Mouse (Mus musculus) layer of hippocampus, postnatal 25 days (tissue): ENCODE data around the gene Gm3248. TPM values are rescaled to one million over a fixed set of nuclear protein-coding genes. Genes with fewer than 3 reads are reported as not detected.
A peak's percentile ranks its signal among the peaks of the same experiment; 100 is the strongest.
"Not testable (repeated sequence)": the region's sequence is repeated elsewhere in the genome, so short reads cannot be mapped to it uniquely, and the experiment has no call there.

ENCODE experiments used
- DNase-seq, 2 experiments: peaks; one replicate each; pipeline ENCODE4 v3.0.0; 2022; ENCODE audit warnings: mixed read lengths in 2 of 2, low spot score in 1 of 2; ENCODE audit errors: extremely low spot score in 1 of 2
- total RNA-seq, 2 experiments: library from RNA; stranded (reverse); gene quantifications; 2 replicates each; pipeline ENCODE4 v1.2.3; 2021

The Gm3248 gene
- total RNA-seq = 1 to 10 TPM; 1.1 TPM

DNA sequence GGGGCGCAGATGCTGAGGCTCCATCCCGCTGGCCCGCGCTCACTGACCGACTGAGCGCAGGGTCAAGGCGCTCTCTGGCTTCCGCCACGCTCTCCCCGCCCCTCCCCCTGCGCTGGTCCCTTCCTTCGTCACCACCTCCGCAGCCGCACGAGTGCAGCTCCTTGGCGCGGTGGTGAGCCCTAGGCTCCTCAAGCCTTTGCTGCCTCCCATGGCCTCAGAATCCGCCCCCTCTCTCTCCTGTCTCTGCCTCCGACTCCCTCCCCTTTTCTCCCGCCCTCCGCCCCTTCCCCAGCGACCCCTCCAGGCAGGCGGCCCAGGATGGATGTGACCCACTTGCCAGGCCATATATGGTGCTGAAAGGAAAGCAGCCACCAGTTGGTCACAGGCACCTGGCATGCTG, at the start of gene Gm3248:
Gene Gm3248, minus strand, starts transcription at position 111 of the 400 bp plus-strand sequence.
- DNase-seq = peak in 1 of 2 experiments; percentile 4

DNA sequence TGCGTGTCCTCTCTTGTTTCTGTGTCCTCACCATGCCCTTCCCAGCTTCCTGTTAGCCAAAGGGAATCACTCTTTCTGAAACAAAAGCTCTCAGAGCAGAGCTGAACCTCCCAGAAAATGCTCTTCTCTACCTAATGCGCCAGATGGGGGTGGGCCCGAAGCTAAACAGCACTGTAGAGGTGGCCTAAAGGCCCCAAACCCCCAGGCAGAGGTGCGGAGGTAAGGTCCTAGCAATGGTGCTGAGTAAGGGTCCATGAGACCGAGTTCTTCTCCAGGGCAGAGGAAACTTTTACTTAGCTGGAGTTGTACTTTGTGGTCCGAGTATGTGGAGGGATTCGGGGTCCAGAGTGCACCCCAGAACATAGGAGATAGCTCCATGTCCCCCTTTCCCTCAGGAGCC, 25.6 kb upstream of the Gm3248 start:
- DNase-seq = not testable (repeated sequence)

DNA sequence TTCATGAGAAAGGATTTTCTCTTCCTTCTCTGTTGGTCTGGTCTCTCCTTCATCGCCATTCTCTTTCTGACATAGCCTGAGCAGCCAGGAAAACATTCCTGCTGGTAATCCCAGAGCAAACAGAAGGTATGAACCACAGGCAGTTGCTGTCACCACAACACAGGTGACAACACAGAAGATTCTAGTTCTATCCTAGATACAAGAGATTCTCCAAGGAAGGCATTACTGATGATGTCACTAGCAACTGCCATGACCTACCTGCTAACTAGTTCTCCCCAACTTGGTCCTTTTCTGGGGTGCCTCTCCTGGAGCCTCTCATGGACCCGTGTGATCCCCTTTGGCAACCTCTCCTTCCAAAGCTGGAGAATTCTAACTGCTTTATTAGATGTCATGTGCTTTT, 17.5 kb upstream of the Gm3248 start, which contains the start of gene Gm3453:
Gene Gm3453, minus strand, starts transcription at position 101 of the 400 bp plus-strand sequence.
- DNase-seq = not testable (repeated sequence)

DNA sequence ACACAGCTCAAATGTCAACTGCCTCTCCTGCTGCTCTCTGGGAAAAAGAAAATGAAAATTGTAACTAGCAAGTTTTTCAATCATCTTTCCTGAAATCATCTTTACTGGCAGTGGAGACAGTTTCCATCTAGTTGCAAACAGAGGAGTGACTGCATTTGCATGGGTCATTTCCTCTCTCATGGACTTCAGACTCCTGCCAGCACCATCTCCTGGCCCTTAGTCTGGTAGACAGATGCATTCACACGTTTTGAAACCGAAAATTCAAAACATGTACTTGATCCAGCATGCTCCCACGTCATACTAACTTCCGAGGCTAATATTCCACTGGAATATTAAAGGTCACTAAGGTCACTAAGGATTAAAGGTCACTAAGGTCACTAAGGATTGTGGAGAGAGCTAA, 896 bp upstream of the Gm3248 start:
- DNase-seq = not testable (repeated sequence)

DNA sequence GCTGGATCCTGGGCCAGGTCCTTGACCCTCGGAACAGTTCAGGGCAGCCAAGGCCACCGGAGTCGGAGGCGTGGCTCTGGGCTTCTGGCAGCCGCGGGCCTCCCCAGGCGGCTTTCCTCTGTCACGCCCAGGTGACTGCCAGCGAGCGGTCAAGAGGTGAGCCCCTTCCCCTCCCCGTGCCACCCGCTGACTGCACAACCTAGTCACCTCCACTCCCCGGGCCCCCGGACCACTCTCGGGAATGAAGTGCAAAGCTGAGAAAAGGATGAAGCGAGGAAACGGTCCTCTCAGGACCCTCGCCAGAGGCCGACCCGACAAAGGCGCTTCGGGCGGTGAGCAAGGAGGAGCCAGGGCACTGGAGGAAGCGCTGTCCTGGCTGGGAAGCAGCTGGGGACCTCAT, 443 bp downstream of the Gm3248 start:
- DNase-seq = peak in 1 of 2 experiments; percentile 5

DNA sequence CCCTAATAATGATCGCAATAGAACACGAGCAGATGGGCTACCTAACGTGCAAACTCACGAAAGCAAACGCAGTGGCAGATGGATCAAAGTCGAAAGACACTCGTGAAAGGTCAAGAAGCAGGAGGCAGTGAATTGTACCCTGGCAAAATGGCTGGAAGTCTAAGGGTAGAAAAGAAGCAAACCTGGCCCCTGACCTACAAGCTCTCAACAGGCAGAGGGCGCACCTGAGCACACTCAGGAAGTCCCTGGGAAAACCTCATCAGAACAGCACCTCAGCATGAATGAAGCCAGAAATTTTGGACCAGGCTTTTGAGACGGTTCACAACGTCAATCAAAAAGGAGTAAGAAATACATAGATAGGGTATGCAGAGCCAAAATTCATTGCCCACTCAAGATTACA, 1.1 kb downstream of the Gm3248 start:
- not testable (repeated sequence) for DNase-seq

DNA sequence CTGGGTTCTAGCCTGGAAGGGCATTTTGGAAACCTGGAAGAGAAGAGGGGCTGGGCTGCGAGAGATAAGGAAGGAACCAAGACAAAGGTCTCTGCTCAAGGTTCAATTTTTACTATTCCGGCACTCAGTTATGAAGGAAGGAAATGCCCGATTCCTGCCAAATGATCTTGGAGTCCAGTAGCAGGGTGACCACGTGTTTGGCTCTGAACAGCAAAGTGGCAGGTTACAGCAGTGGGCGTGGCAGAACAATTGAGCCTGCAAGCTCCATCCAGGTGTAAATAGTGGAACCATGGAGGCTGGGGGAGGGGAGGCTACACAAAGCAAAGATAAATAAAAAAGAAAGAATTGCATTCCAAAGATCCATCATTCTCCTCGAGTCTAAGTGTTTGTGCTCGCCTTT, 38.3 kb downstream of the Gm3248 start:
- not testable (repeated sequence) for DNase-seq

DNA sequence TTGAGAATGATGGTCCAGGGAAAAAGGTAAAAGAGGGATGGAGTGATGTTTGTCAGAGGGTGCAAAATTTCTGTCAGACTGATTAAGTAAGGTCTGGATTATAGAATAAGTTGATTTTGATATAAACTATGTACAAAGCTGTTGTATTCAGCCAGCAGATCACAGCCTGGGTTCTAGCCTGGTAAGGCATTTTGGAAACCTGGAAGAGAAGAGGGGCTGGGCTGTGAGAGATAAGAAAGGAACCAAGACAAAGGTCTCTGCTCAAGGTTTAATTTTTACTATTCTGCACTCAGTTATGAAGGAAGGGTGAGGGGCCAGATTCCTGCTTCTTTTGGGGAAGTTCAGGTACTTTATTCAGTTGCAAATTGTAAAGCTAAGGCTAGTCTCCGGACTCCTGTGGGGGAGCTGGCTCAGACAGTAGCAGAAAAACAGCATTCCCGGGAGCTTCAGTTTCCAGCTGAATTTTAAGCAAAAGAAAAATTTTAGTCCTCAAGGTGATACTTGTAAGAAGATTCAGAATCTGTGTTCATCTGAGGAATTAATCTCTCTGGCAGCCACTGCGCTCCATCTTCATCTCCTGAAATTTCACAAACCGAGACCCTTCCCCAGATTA, 43.1 kb downstream of the Gm3248 start:
- DNase-seq = peak in 1 of 2 experiments; percentile 3

DNA sequence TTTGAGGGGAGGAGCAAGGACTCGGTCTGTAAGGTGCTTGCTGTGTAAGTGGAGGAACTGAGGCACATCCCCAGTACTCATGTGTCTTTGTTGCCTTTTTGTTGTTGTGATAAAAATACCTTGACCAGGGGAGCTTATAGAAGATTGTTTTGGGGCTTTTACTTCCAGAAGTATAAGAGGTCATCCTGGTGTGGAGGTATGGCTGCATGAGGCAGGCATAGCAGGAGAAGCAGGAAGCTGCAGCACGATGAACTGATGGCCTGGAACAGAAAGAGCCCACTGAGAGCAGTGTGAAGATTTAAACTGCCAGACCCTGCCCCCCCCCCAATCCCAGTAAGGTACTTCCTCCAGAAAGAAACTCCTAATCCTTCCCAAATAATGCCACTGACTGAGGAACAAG, 47.8 kb downstream of the Gm3248 start:
- not testable (repeated sequence) for DNase-seq

Other genes with a start within 250 kb of the Gm3248 start
- gene Gm3373, start 220.2 kb downstream of the Gm3248 start, total RNA-seq = under 1 TPM in 1 of 2 experiments, not detected in 1; 0.47 TPM
- 1 to 10 TPM; 4.0 to 4.8 TPM for gene Gm3383, start 153.8 kb downstream of the Gm3248 start, total RNA-seq
- not detected for gene Gm3424, start 131.4 kb downstream of the Gm3248 start, total RNA-seq
- gene Gm8237, start 81.4 kb downstream of the Gm3248 start, total RNA-seq = 1 to 10 TPM in 1 of 2 experiments, under 1 TPM in 1; 0.98 to 1.1 TPM
- not detected for gene Gm3453, start 17.4 kb upstream of the Gm3248 start, total RNA-seq
- gene Gm6337, start 96.5 kb upstream of the Gm3248 start, total RNA-seq = not detected
- under 1 TPM; 0.34 to 0.42 TPM for gene Gm8206, start 132.2 kb upstream of the Gm3248 start, total RNA-seq
- 1 to 10 TPM in 1 of 2 experiments, under 1 TPM in 1; 0.66 to 1.5 TPM for gene Gm3468, start 146.9 kb upstream of the Gm3248 start, total RNA-seq
- gene Gm3476, start 164.1 kb upstream of the Gm3248 start, total RNA-seq = not detected